Mouse (Mus musculus): ENCODE results near the gene Slc3a1.

Gene Slc3a1

DNA sequence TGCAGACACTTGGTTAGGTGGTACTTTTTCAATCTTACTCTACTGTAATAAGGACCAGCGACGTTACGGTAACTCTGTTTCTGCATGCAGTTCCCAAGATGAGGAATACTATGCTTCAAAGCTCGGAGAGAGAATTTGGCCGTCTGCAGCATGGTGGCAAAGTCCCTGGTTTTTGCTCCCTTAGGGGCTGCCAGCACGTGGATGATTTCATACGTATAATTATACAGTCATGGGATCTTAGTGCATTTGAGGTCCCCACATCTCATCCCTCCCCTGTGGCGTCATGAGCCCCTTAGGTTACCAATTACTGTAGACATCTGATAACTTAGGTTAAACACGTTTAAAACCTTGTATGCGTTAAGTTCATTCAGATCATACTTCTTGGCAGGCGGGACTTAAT, 60.2 kb downstream of the Slc3a1 start:
- in situ Hi-C loops (cut with MboI, MseI): loop anchor here (5.0 kb wide), 1 partner anchor 61 kb away; the partner anchor contains the start of gene Slc3a1

GRCm38 (mm10) chr17:85089011-85089410, 60.8 kb downstream of the Slc3a1 start:
- in situ Hi-C loops (cut with MboI, MseI): loop anchor here (5.0 kb wide), 1 partner anchor 62 kb away; the partner anchor contains the start of gene Slc3a1

DNA sequence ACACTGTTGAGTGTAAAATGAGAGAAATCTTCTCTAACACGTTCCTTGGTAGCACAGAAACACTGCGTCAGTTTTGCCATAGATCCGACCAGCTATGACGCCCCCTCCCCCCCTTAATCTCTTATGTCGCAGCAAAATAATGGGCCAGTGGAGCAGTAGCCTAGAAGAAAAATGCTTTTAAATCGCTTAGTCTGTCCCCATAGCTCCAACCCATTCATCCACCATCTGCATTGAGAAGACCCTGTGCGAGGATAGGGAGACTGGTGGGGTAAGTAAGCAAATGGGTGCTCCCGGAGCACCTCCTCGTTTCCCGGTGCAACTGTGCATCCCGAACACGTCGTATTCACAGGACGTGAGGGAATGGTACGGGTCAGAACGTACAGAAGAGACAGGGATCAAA, 61.4 kb downstream of the Slc3a1 start:
- in situ Hi-C loops (cut with MboI, MseI): loop anchor here (5.0 to 10.0 kb wide), 2 partner anchors 62 to 125 kb away; partner anchors contain the start of gene Slc3a1

- in situ Hi-C loops (cut with MboI, MseI): loop anchor here (10.0 kb wide), 1 partner anchor 126 kb away; no protein-coding TSS in a partner anchor
These were observed 62.2 kb downstream of the Slc3a1 start, which contains the start of the genes Prepl and Camkmt for GRCm38 (mm10) chr17:85090120-85091099. Gene Prepl, minus strand, starts transcription at chr17:85090241. Gene Camkmt, plus strand, starts transcription at chr17:85090552.

GRCm38 (mm10) chr17:85091762-85092161, 63.6 kb downstream of the Slc3a1 start:
- in situ Hi-C loops (cut with MboI, MseI): loop anchor here (10.0 kb wide), 1 partner anchor 127 kb away; no protein-coding TSS in a partner anchor

DNA sequence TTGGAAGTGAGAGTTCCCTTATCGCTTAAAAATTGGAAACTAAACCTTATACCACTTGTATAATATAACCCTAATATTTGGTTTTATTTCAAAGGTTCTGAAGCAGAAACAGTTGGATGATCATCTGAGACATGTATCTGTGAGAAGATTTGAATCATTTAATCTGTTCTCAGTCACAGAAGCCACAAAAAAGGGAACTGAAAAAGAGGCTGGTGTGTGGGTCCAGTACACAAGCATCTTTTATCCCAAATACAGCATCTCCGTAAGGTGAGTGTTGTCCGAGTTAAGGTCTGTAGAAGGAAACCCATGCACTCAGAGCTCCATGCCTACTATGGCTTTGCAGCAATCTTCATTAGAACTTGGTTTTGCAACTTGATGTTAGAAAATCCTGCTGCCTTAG, 68.2 kb downstream of the Slc3a1 start:
- in situ Hi-C loops (cut with MboI, MseI): loop anchor here (10.0 kb wide), 1 partner anchor 132 kb away; no protein-coding TSS in a partner anchor

- in situ Hi-C loops (cut with MboI, MseI): loop anchor here (10.0 kb wide), 1 partner anchor 134 kb away; no protein-coding TSS in a partner anchor
These were observed 70.6 kb downstream of the Slc3a1 start for GRCm38 (mm10) chr17:85098677-85099323.

DNA sequence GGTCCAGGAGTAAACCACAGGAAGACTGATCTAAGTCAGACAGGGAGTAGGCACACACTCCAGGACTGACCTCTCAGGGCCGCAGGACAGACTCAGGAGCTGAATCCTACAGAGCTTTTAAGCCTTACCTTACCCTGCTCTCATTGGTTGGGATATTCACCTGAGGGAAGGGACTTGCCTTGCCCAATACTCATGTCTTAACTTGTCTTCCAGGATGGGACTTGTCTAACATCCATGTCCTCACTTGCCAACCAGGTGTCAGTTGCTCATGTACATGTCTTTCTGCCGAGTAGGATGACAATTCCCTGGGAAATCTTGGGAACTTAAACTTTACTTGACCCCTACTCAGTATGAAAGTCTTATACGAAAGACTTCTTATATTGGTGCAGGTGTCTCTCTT, 72.1 kb downstream of the Slc3a1 start:
- in situ Hi-C loops (cut with MboI, MseI): no loop called here

GRCm38 (mm10) chr17:85101751-85102150, 73.6 kb downstream of the Slc3a1 start:
- in situ Hi-C loops (cut with MboI, MseI): no loop called here

- in situ Hi-C loops (cut with MboI, MseI): no loop called here
These were observed 75.1 kb downstream of the Slc3a1 start for GRCm38 (mm10) chr17:85103310-85103709.

DNA sequence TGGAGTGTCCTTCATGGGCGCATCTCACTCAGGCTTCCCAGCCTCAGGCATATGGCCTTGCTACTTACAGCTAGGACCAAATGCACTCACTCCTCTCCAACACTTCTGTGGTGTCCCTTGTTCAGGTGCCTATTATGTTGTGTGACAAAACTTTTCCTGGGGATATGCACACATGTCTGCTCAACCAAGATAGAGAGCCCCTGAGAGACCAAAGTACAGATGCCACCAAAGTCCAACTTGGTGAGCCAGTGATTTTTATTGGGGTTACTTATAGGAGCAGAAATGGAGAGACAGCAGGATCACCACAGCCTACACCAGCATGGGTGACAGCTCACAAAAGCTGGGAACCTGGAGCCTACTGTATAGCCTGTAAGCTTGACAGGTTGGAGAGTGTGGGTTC, 82.5 kb downstream of the Slc3a1 start:
- in situ Hi-C loops (cut with MboI, MseI): loop anchor here (10.0 kb wide), 1 partner anchor 74 kb away; no protein-coding TSS in a partner anchor

- in situ Hi-C loops (cut with MboI, MseI): loop anchor here (10.0 kb wide), 1 partner anchor 71 kb away; no protein-coding TSS in a partner anchor
These were observed 85.3 kb downstream of the Slc3a1 start for GRCm38 (mm10) chr17:85113441-85113840.
